Mouse (Mus musculus): ENCODE measurements around the gene Cobl.

Gene Cobl

GRCm38 (mm10) chr11:12208574-12208973 lies 256.2 kb downstream of the Cobl start:
- DNase-seq = no peak

- DNase-seq = no peak
Measured at GRCm38 (mm10) chr11:12205201-12206161, 259.3 kb downstream of the Cobl start.

- no peak for DNase-seq
Measured at GRCm38 (mm10) chr11:12199441-12199840, 265.3 kb downstream of the Cobl start.

GRCm38 (mm10) chr11:12198700-12199349 lies 265.9 kb downstream of the Cobl start:
- DNase-seq = no peak

- DNase-seq = no peak
Measured at GRCm38 (mm10) chr11:12198017-12198416, 266.7 kb downstream of the Cobl start.

GRCm38 (mm10) chr11:12197542-12197941 lies 267.2 kb downstream of the Cobl start:
- no peak for DNase-seq

- no peak for DNase-seq
Measured at GRCm38 (mm10) chr11:12195390-12195789, 269.4 kb downstream of the Cobl start.

- no peak for DNase-seq
Measured at GRCm38 (mm10) chr11:12193369-12193768, 271.4 kb downstream of the Cobl start.

GRCm38 (mm10) chr11:12191386-12191785 lies 273.4 kb downstream of the Cobl start:
- no peak for DNase-seq

- DNase-seq = no peak
Measured at GRCm38 (mm10) chr11:12190417-12190816, 274.3 kb downstream of the Cobl start.

Data from thymus, postnatal 25 days (tissue).